Mouse (Mus musculus) adrenal gland, adult (tissue): ENCODE data around the gene Ccz1.

Experiments used
- DNase-seq, 2 experiments: peaks; one replicate each; pipeline ENCODE4 v3.0.0; 2022 to 2023; ENCODE audit warnings: low spot score in 1 of 2; ENCODE audit not compliant: inconsistent age in 2 of 2

Ccz1 gene

DNA sequence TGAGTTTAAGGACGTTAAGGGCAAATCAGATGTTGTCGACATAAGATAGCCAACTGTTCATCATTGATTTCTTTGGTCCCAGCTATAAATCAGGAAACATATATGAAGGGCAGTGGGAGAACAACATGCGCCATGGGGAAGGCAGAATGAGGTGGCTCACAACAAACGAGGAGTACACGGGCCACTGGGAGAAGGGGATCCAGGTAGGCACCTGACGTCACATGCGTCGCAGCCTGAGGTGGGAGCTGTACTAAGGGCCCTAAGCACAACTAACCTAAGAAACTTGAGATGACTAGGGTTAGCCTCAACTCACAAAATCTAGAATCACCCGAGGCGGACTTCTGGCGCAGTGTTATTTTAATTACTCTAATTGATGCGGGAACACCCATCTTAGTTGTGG, 66.3 kb downstream of the Ccz1 start:
- no peak for DNase-seq

DNA sequence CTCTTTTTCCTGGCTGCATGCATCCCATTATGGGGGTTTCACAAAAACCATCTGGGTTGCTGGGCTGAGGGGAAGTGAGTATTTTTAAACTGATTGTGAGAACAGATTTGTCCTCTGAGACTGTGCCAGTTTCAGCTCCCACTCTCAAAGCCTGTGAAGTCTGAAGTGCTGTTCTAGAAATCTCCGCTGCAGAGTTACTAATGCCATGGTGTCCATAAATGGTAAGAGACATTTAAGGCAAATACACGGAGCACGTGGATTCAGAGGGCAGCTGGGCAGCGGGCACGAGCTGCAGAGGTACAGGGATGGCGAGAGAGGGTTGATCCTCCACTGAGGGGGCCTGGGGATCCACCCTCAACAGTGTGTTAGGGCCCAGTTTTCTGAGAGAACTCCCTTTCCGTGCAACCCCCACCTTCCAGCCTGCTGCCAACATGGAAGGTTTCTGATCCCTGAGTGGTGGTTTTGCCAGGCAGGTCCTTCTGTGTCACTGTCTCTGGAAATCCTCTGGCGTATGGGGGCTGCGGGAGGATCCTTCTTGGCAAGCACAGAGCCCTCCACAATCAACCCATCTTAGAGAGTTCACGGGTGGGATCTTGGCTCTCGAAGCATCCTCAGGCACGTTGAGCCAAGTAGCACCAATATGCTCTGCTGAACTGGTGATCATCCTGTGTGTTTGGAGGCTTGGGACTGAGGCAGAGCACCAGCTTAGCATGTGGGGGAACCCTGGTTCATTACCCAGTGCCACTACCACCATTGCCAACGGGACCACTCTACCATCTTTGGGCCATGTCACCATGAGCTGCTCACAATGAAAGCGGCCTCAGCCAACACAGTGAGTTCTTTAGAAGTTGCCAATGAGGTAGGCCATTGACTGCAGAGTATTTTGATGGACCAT, 71.2 kb downstream of the Ccz1 start:
- no peak for DNase-seq

GRCm38 (mm10) chr5:143941588-143941987, 73.1 kb downstream of the Ccz1 start:
- DNase-seq: no peak
